Mouse (Mus musculus) neural tube, embryonic 12.5 days (tissue): ENCODE results near the gene Pex26. TPM values are rescaled to one million over a fixed set of nuclear protein-coding genes. Genes with fewer than 3 reads are reported as not detected.
A peak's percentile ranks its signal among the peaks of the same experiment; 100 is the strongest.

ENCODE experiments used
- ATAC-seq: fragments of 200-750 bp; cut with Nextera tagmentation; 2 replicates; pipeline ENCODE4 v1.8.0; 2017; ENCODE audit warnings: low read depth, mild to moderate bottlenecking, moderate TSS enrichment, moderate library complexity; ENCODE audit not compliant: low FRiP score
- H3K27ac ChIP-seq: fragments of 300-500 bp; sonication (generic); 2 replicates; pipeline ENCODE4 v1.5.1; 2016
- H3K27me3 ChIP-seq: fragments of 300-500 bp; sonication (generic); replicated peaks from 2 replicates; pipeline ENCODE4 v1.6.1; 2016; ENCODE audit warnings: mild to moderate bottlenecking
- H3K36me3 ChIP-seq: fragments of 300-500 bp; sonication (generic); 2 replicates; pipeline ENCODE4 v1.6.1; 2016; ENCODE audit warnings: mild to moderate bottlenecking
- H3K4me1 ChIP-seq: fragments of 300-500 bp; sonication (generic); 2 replicates; pipeline ENCODE4 v1.6.1; 2016
- H3K4me2 ChIP-seq: fragments of 300-500 bp; sonication (generic); replicated peaks from 2 replicates; pipeline ENCODE4 v1.6.1; 2016; ENCODE audit warnings: mild to moderate bottlenecking
- H3K4me3 ChIP-seq: fragments of 300-500 bp; sonication (generic); 2 replicates; pipeline ENCODE4 v1.5.1; 2016
- H3K9ac ChIP-seq: fragments of 300-500 bp; sonication (generic); 2 replicates; pipeline ENCODE4 v1.6.1; 2016; ENCODE audit warnings: mild to moderate bottlenecking
- H3K9me3 ChIP-seq: fragments of 300-500 bp; sonication (generic); 2 replicates; pipeline ENCODE4 v1.6.1; 2016; ENCODE audit warnings: mild to moderate bottlenecking
- WGBS: fragments of 180-500 bp; shearing (Covaris S2); methylation state at CpG from one replicate; pipeline ENCODE4 v1.1.7; 2016; 5-methylcytosine and 5-hydroxymethylcytosine counted together
- polyA plus RNA-seq: library from polyadenylated mRNA; unstranded; fragments of >200 nt; fragmentation: Nextera tagmentation; extraction: Ambion mirVana; gene quantifications from 2 replicates; pipeline ENCODE4 v1.2.1, GENCODE M21; 2016

The Pex26 gene
- polyA plus RNA-seq, result 11.9 and 12.5 TPM in 2 replicates

DNA sequence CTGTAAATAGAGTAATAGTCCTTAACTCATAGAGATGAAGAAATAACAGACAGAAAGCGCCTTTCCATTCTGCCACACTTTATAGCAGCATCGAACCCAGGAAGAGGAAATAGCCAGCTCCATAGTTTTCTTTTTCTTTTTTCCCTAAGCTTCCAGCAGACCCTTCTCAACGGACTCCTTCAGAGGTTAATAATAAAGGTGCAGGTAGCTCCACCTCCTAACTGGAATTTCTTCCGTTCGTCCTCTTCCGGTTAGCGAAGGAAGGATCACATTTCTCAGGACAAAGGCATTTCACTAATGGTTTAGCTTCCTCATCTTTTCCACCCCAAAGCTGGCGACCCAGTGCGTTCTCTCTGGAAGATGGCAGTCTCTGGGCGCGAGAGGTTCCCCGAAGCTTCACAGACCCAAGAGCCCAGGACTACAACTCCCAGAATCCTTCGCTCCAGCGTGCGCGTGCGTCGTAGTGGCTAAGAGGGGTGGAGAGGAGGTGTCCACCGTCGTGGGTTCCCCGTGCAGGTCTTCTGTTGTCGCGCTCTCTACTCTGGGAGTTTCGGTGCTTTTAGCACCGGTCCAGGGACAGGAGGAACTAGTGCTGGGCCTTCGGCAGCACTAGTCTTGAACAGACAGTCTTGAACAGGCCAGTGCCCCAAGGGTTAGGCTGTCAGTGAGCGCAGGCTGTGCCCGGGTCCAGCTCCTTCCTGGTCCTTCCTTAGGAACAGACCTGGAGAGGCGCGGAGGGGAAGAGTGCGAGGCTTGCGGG lies at the start of gene Pex26:
Gene Pex26 (plus strand): TSS at position 254 of the 760 bp plus-strand sequence.
- peaks cover 8% of the 10 kb centered on the region for H3K36me3 ChIP-seq
- peak; percentile 90 for ATAC-seq
- 0 out of 2 replicates have a peak within 1 kb of the TSS, but pooled peaks have one; percentile 17 for H3K27ac ChIP-seq
- peak within 1 kb of the TSS; percentile 65 for H3K9ac ChIP-seq
- H3K4me2 ChIP-seq, result peak within 1 kb of the TSS; percentile 92
- H3K4me3 ChIP-seq, result peak within 1 kb of the TSS; percentile 59
- H3K9me3 ChIP-seq, result no peaks in the 10 kb centered on the region
- WGBS, result 2% methylated on average over 32 of the region's 32 CpGs
- H3K27me3 ChIP-seq, result no peaks in the 10 kb centered on the region
- H3K4me1 ChIP-seq, result peaks cover 18% of the 10 kb centered on the region

DNA sequence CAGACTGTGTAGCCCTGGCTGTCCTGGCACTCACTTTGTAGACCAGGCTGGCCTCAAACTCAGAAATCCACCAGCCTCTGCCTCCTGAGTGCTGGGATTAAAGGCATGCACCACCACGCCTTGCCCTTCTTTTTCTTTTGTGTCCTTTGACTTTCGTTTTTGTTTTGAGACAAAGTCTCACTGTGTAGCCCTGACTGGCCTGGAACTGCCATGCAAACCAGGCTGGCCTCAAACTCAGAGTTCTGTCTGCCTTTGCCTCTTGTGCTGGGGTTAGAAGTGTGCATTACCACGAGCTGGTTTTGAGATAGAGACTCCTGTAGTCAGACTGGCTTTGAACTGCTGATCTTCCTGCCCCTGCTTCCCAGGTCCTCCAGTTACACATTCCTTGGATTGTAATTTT lies 49.2 kb upstream of the Pex26 start:
- H3K9ac ChIP-seq, result no peak overlapping the region
- WGBS, result 21% methylated on average over 3 of the region's 3 CpGs

DNA sequence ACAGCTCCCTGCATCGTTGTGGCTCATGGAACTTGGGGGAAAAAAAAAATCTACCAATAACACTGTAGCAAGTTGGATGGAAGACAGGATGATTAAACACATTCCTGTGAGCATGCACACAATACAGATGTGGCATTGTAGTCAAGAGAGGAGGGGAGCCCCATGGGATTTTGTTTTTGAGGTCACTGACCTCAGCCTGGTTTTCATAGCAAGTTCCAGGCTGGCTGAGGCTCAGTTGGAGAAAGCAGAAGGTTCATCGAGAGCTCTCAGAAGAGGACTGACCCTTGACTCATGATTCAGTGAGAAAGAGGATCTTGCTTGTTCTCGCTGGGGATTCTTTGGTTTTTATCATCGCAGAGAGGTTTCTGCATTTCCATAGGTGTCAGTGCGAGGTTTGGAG lies 48.6 kb upstream of the Pex26 start:
- peaks cover 10% of the 10 kb centered on the region; the same call in 1 of the 2 replicates for H3K4me1 ChIP-seq
- H3K36me3 ChIP-seq, result no peaks in the 10 kb centered on the region
- H3K27me3 ChIP-seq, result no peaks in the 10 kb centered on the region
- H3K9me3 ChIP-seq, result no peaks in the 10 kb centered on the region
- H3K4me2 ChIP-seq, result no peak overlapping the region
- H3K27ac ChIP-seq, result no peak overlapping the region
- no peak overlapping the region for H3K4me3 ChIP-seq
- no peak for ATAC-seq
- WGBS, result 53% methylated on average over 5 of the region's 5 CpGs
- no peak overlapping the region for H3K9ac ChIP-seq

More for the DNA sequence above, 49.2 kb upstream of the Pex26 start:
- no peak for ATAC-seq
- Histone ChIP-seq H3K9me3 (no peaks in the 10 kb centered on the region), H3K27me3 (no peaks in the 10 kb centered on the region), H3K27ac (no peak overlapping the region), H3K4me2 (no peak overlapping the region), H3K4me1 (peaks cover 14% of the 10 kb centered on the region), H3K36me3 (no peaks in the 10 kb centered on the region), H3K4me3 (no peak overlapping the region)

DNA sequence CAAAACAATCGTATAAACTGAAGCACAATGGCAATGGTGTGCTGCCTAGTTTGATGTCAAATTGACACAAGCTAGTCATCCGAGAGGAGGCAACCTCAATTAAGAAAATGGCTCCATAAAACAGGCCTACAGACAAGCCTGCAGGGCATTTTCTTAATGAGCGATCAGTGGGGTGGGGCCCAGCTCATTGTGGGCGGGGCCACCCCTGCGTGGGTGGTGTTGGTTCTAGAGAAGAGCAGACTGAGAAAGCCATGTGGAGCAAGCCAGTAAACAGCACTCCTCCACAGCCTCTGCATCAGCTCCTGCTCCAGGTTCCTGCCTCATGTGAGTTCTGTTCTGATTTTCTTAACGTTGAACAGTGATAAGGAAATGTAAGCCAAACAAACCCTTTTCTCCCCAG lies 46.2 kb upstream of the Pex26 start:
- no peaks in the 10 kb centered on the region for H3K36me3 ChIP-seq
- H3K27me3 ChIP-seq, result no peaks in the 10 kb centered on the region
- H3K9ac ChIP-seq, result no peak overlapping the region
- H3K4me1 ChIP-seq, result no peaks in the 10 kb centered on the region
- no peaks in the 10 kb centered on the region for H3K9me3 ChIP-seq
- WGBS, result 47% methylated on average over 6 of the region's 6 CpGs
- H3K4me2 ChIP-seq, result no peak overlapping the region
- ATAC-seq, result no peak
- no peak overlapping the region for H3K4me3 ChIP-seq
- H3K27ac ChIP-seq, result no peak overlapping the region

DNA sequence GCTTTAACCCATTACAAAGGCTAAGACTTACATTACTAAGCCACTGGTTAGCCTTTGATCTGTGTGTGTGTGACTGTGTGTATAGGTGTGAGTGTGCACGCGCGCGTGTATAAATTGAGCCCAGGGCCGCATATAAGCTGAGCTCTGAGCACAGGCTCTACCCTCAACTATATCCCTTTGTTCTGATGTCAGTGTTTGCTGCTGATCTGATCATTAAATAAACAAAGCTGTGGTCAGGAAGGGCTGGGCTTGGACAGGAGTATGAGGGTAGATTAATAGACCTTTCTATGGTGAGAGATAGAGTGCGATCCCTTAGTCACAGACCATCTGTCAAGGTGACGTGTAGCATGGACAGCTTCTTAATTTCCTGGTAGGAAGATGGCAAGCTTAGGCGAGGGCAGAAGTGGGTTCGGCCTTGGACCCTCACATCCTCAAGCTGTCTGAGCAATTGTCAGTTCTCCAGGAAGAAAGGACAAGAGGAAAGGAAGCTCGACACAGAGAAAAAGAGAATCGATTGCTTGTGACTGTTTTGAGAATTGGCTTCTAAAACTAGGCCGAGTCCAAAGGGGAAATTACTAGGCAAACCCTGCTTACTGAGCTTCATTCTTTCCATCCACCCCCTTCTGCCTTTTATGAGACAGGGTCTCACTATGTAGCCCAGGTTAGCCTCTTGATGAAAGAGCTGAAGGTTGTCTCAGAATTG lies 45.0 kb upstream of the Pex26 start:
- no peak overlapping the region for H3K4me2 ChIP-seq
- WGBS, result 81% methylated on average over 12 of the region's 12 CpGs
- H3K4me1 ChIP-seq, result no peaks in the 10 kb centered on the region
- H3K27me3 ChIP-seq, result no peaks in the 10 kb centered on the region
- H3K27ac ChIP-seq, result no peak overlapping the region
- no peaks in the 10 kb centered on the region for H3K36me3 ChIP-seq
- H3K9me3 ChIP-seq, result no peaks in the 10 kb centered on the region
- H3K9ac ChIP-seq, result no peak overlapping the region
- no peak overlapping the region for H3K4me3 ChIP-seq
- ATAC-seq, result no peak

GRCm38 (mm10) chr6:121139271-121139670 lies 44.2 kb upstream of the Pex26 start:
- Histone ChIP-seq H3K36me3 (no peaks in the 10 kb centered on the region), H3K27me3 (no peaks in the 10 kb centered on the region)
- 81% methylated on average over 1 of the region's 1 CpGs for WGBS

GRCm38 (mm10) chr6:121142298-121142697 lies 41.2 kb upstream of the Pex26 start:
- Histone ChIP-seq H3K36me3 (no peaks in the 10 kb centered on the region), H3K9ac (no peak overlapping the region), H3K27ac (no peak overlapping the region), H3K4me1 (peaks cover 18% of the 10 kb centered on the region), H3K4me2 (no peak overlapping the region), H3K27me3 (no peaks in the 10 kb centered on the region), H3K9me3 (no peaks in the 10 kb centered on the region), H3K4me3 (no peak overlapping the region)
- no peak for ATAC-seq
- WGBS, result 89% methylated on average over 7 of the region's 7 CpGs

More at GRCm38 (mm10) chr6:121139271-121139670, 44.2 kb upstream of the Pex26 start:
- no peak overlapping the region for H3K4me3 ChIP-seq
- no peak for ATAC-seq
- H3K4me2 ChIP-seq, result no peak overlapping the region
- H3K27ac ChIP-seq, result no peak overlapping the region
- H3K9ac ChIP-seq, result no peak overlapping the region
- peaks cover 4% of the 10 kb centered on the region; the same call in 1 of the 2 replicates for H3K4me1 ChIP-seq
- no peaks in the 10 kb centered on the region for H3K9me3 ChIP-seq

DNA sequence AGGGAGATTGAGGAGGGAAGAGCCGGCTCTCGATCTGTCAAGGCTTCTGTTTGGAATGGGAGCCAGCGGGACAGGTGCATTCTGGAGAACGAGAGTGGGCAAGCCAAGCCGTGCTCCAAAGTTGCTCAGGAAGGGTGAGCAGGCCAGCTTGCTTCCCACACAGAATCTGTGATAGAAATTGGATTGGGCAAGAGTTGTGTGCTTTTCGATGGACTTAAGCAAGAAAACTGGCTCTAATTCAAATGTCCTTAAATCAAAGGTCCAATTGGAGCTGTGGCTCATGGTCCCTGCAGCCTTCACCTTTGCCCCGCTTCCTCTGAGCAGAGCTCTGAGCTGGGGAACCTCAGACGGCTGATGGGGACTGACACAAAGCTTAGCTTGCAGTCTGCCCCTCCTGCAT lies 40.0 kb upstream of the Pex26 start:
- ATAC-seq, result no peak
- Histone ChIP-seq H3K4me3 (no peak overlapping the region), H3K36me3 (no peaks in the 10 kb centered on the region)

GRCm38 (mm10) chr6:121144066-121144465 lies 39.4 kb upstream of the Pex26 start:
- ATAC-seq, result peak; percentile 49; the same call in 1 of the 2 replicates
- Histone ChIP-seq H3K4me1 (peaks cover 18% of the 10 kb centered on the region), H3K4me2 (no peak overlapping the region), H3K4me3 (no peak overlapping the region), H3K9ac (no peak overlapping the region), H3K27ac (no peak overlapping the region), H3K9me3 (no peaks in the 10 kb centered on the region), H3K27me3 (no peaks in the 10 kb centered on the region), H3K36me3 (no peaks in the 10 kb centered on the region)
- 65% methylated on average over 4 of the region's 4 CpGs for WGBS

More for the DNA sequence above, 40.0 kb upstream of the Pex26 start:
- Histone ChIP-seq H3K9me3 (no peaks in the 10 kb centered on the region), H3K4me2 (no peak overlapping the region), H3K9ac (no peak overlapping the region), H3K4me1 (peaks cover 18% of the 10 kb centered on the region), H3K27ac (no peak overlapping the region), H3K27me3 (no peaks in the 10 kb centered on the region)
- WGBS, result 91% methylated on average over 8 of the region's 8 CpGs

- Histone ChIP-seq H3K27ac (no peak overlapping the region), H3K4me2 (no peak overlapping the region), H3K4me3 (no peak overlapping the region), H3K36me3 (no peaks in the 10 kb centered on the region), H3K9ac (no peak overlapping the region), H3K27me3 (no peaks in the 10 kb centered on the region), H3K4me1 (peaks cover 18% of the 10 kb centered on the region), H3K9me3 (no peaks in the 10 kb centered on the region)
- 54% methylated on average over 13 of the region's 13 CpGs for whole genome bisulfite sequencing
- no peak for ATAC-seq
Measured at GRCm38 (mm10) chr6:121145010-121145604, 38.4 kb upstream of the Pex26 start.

GRCm38 (mm10) chr6:121145906-121146305 lies 37.6 kb upstream of the Pex26 start:
- H3K4me2 ChIP-seq, result no peak overlapping the region
- H3K4me3 ChIP-seq, result no peak overlapping the region
- WGBS, result 19% methylated on average over 8 of the region's 8 CpGs
- no peak overlapping the region for H3K9ac ChIP-seq
- no peaks in the 10 kb centered on the region for H3K36me3 ChIP-seq
- H3K27ac ChIP-seq, result no peak overlapping the region
- H3K9me3 ChIP-seq, result no peaks in the 10 kb centered on the region
- no peak for ATAC-seq
- H3K27me3 ChIP-seq, result no peaks in the 10 kb centered on the region
- H3K4me1 ChIP-seq, result peaks cover 18% of the 10 kb centered on the region

- 38% methylated on average over 4 of the region's 4 CpGs for WGBS
- Histone ChIP-seq H3K4me3 (no peak overlapping the region), H3K9ac (no peak overlapping the region), H3K4me2 (no peak overlapping the region), H3K27ac (no peak overlapping the region), H3K27me3 (no peaks in the 10 kb centered on the region), H3K4me1 (peaks cover 18% of the 10 kb centered on the region), H3K9me3 (no peaks in the 10 kb centered on the region), H3K36me3 (no peaks in the 10 kb centered on the region)
- no peak for ATAC-seq
Measured at GRCm38 (mm10) chr6:121146798-121147197, 36.7 kb upstream of the Pex26 start.
